Mouse (Mus musculus) G1E (cell line): ENCODE results near the gene Hfe. TPM values are rescaled to one million over a fixed set of nuclear protein-coding genes. Genes with fewer than 3 reads are reported as not detected.
"Not testable (repeated sequence)": the region's sequence is repeated elsewhere in the genome, so short reads cannot be mapped to it uniquely, and the experiment has no call there.

Source experiments
- ATAC-seq: 2 replicates; pipeline ENCODE4 v1.8.0; 2016; ENCODE audit warnings: mild to moderate bottlenecking; ENCODE audit not compliant: insufficient number of reproducible peaks, poor library complexity, low FRiP score, severe bottlenecking; ENCODE audit errors: extremely low read depth
- DNase-seq: peaks from one replicate; pipeline ENCODE4 v3.0.0; 2012; ENCODE audit warnings: low spot score
- H3K27me3 ChIP-seq: 2 replicates; pipeline ENCODE4 v1.6.1; 2012; ENCODE audit warnings: mild to moderate bottlenecking, low read length, inconsistent platforms; ENCODE audit not compliant: insufficient read depth
- H3K36me3 ChIP-seq: replicated peaks from 2 replicates; pipeline ENCODE3; 2012; ENCODE audit warnings: mild to moderate bottlenecking, inconsistent platforms
- H3K4me1 ChIP-seq: 2 replicates; pipeline ENCODE4 v1.6.1; 2012; ENCODE audit warnings: low read depth, low read length, inconsistent platforms, mixed read lengths; ENCODE audit not compliant: insufficient read depth
- H3K4me3 ChIP-seq: 2 replicates; pipeline ENCODE4 v1.5.1; 2012; ENCODE audit warnings: low read depth, mild to moderate bottlenecking, inconsistent platforms, low read length, moderate library complexity, mixed read lengths
- H3K9me3 ChIP-seq: replicated peaks from 2 replicates; pipeline ENCODE4 v1.6.1; 2012; ENCODE audit warnings: inconsistent platforms
- CTCF ChIP-seq: IDR thresholded peaks from 2 replicates; pipeline ENCODE4 v1.5.1; 2012; ENCODE audit warnings: low read depth, low read length, inconsistent platforms, mixed read lengths
- GATA1 ChIP-seq: IDR thresholded peaks from 2 replicates; pipeline ENCODE4 v1.6.1; 2012; ENCODE audit warnings: borderline replicate concordance, low read length, inconsistent platforms, mixed read lengths
- GATA2 ChIP-seq: IDR thresholded peaks from 2 replicates; pipeline ENCODE4 v1.6.1; 2012; ENCODE audit warnings: low read depth, low read length, inconsistent platforms, borderline replicate concordance
- POLR2AphosphoS5 ChIP-seq: IDR thresholded peaks from 2 replicates; pipeline ENCODE4 v1.6.1; 2012; ENCODE audit warnings: low read depth, low read length, inconsistent platforms; ENCODE audit not compliant: insufficient replicate concordance
- TAL1 ChIP-seq: conservative IDR thresholded peaks from 2 replicates; pipeline ENCODE4 v1.6.1; 2012; ENCODE audit warnings: low read depth, low read length, inconsistent platforms, mixed read lengths
- polyA plus RNA-seq: library from polyadenylated mRNA; stranded (reverse); fragments of >175 nt; gene quantifications from 2 replicates; pipeline ENCODE4 v1.2.3, GENCODE M21; 2012
- total RNA-seq, 2 experiments: library from RNA; stranded (forward) in 1 of 2; stranded (reverse) in 1 of 2; fragments of 200-1000 nt in 1 of 2; fragments of >200 nt in 1 of 2; fragmentation: Nextera tagmentation in 1 of 2; gene quantifications; 2 replicates each; pipeline ENCODE4 v1.2.3; 2014 to 2017

The Hfe gene
- total and polyA plus RNA-seq, 3 experiments: 0.16 TPM; not detected in 2

DNA sequence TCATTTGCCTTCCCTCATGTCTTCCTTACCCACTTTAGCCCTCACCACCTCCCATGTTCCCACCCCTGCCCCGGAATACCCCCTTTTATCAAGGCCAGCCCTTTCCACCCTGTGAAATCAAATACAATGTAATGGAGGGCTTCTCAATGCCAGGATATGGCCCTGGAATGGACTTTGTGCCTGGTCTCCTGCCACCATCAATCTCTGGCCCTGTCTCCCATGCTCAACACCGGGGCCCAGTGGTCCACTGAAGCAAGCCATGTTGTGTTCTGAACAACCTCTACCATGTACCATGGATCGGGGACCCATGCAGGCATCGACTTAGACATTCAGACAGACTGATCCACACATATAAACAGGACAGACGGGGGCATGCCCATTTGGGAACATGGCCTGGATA is 19.1 kb upstream of the Hfe start:
- DNase-seq (no peak), ATAC-seq (no peak)
- H3K27me3 ChIP-seq: peaks cover 18% of the 10 kb centered on the region
- peaks cover 3% of the 10 kb centered on the region; the same call in 1 of the 2 replicates for H3K4me1 ChIP-seq
- TF ChIP-seq GATA1 (no peak), POLR2AphosphoS5 (no peak), CTCF (no peak), TAL1 (no peak), GATA2 (no peak)
- no peaks in the 10 kb centered on the region for H3K36me3 ChIP-seq
- H3K4me3 ChIP-seq: no peak overlapping the region
- H3K9me3 ChIP-seq: no peaks in the 10 kb centered on the region

- TF ChIP-seq TAL1 (no peak), POLR2AphosphoS5 (no peak), GATA1 (no peak), GATA2 (no peak), CTCF (no peak)
Measured at GRCm38 (mm10) chr13:23729192-23729525, 18.5 kb upstream of the Hfe start.

GRCm38 (mm10) chr13:23728472-23729191 is 18.0 kb upstream of the Hfe start:
- H3K36me3 ChIP-seq: no peaks in the 10 kb centered on the region
- no peak overlapping the region for H3K4me3 ChIP-seq
- H3K27me3 ChIP-seq: peaks cover 25% of the 10 kb centered on the region
- ATAC-seq (no peak), DNase-seq (no peak)
- no peaks in the 10 kb centered on the region for H3K4me1 ChIP-seq
- TF ChIP-seq GATA1 (no peak), CTCF (no peak), TAL1 (no peak), POLR2AphosphoS5 (no peak), GATA2 (no peak)
- H3K9me3 ChIP-seq: no peaks in the 10 kb centered on the region

More at GRCm38 (mm10) chr13:23729192-23729525, 18.5 kb upstream of the Hfe start:
- H3K36me3 ChIP-seq: no peaks in the 10 kb centered on the region
- DNase-seq (no peak), ATAC-seq (no peak)
- no peaks in the 10 kb centered on the region for H3K4me1 ChIP-seq
- H3K9me3 ChIP-seq: no peaks in the 10 kb centered on the region
- H3K27me3 ChIP-seq: peaks cover 20% of the 10 kb centered on the region
- H3K4me3 ChIP-seq: no peak overlapping the region

DNA sequence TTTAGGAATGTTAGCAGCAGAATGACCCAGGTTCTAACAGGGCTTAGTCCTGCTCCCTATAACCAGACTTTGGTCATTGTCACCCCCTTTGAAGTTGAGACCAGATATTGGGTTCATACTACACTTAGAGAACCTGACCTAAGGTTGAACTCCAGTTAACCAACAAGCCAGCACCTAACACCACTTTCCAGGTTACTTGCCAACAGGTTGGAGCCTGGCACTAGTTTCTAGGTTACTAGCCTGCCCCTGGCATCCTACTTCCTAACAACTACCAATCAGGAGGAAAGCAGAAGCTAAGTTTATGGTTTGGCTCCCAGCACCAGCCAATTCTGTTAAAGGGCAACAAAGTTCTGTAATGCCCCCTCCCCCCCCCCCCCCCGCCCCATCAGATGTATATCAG is 14.6 kb upstream of the Hfe start:
- no peak for TF ChIP-seq GATA1
- TF ChIP-seq GATA2: no peak
- no peak for TF ChIP-seq POLR2AphosphoS5
- TF ChIP-seq CTCF: no peak
- TF ChIP-seq TAL1: no peak
- no peaks in the 10 kb centered on the region for H3K4me1 ChIP-seq
- DNase-seq (no peak), ATAC-seq (no peak)
- H3K9me3 ChIP-seq: no peaks in the 10 kb centered on the region
- peaks cover 40% of the 10 kb centered on the region for H3K27me3 ChIP-seq
- no peak overlapping the region for H3K4me3 ChIP-seq
- H3K36me3 ChIP-seq: no peaks in the 10 kb centered on the region

- no peak for DNase-seq
- ATAC-seq: no peak
- no peaks in the 10 kb centered on the region for H3K4me1 ChIP-seq
- no peak overlapping the region for H3K4me3 ChIP-seq
- no peaks in the 10 kb centered on the region for H3K9me3 ChIP-seq
- no peak for TF ChIP-seq CTCF
- TF ChIP-seq GATA2: no peak
- TF ChIP-seq GATA1: no peak
- TF ChIP-seq TAL1: no peak
- TF ChIP-seq POLR2AphosphoS5: no peak
- no peaks in the 10 kb centered on the region for H3K36me3 ChIP-seq
- peaks cover 37% of the 10 kb centered on the region for H3K27me3 ChIP-seq
Measured at GRCm38 (mm10) chr13:23724239-23724638, 13.6 kb upstream of the Hfe start.

- H3K4me3 ChIP-seq, ATAC-seq, H3K36me3 ChIP-seq, H3K9me3 ChIP-seq, DNase-seq, H3K4me1 ChIP-seq: not testable (repeated sequence)
- H3K27me3 ChIP-seq: peaks cover 21% of the 10 kb centered on the region
Measured at GRCm38 (mm10) chr13:23717593-23718245, 7.1 kb upstream of the Hfe start.

- peaks cover 16% of the 10 kb centered on the region; the same call in 1 of the 2 replicates for H3K27me3 ChIP-seq
- no peaks in the 10 kb centered on the region for H3K9me3 ChIP-seq
- ATAC-seq (no peak), DNase-seq (no peak)
- no peaks in the 10 kb centered on the region for H3K4me1 ChIP-seq
- no peak overlapping the region for H3K4me3 ChIP-seq
- H3K36me3 ChIP-seq: no peaks in the 10 kb centered on the region
- TF ChIP-seq GATA2 (no peak), POLR2AphosphoS5 (no peak), CTCF (no peak), TAL1 (no peak)
Measured at GRCm38 (mm10) chr13:23717176-23717575, 6.5 kb upstream of the Hfe start.
